Mouse (Mus musculus) forebrain, embryonic 12.5 days (tissue): ENCODE measurements at regions not wholly inside any gene's neighbourhood (a gene's known extent, or its start where the extent isn't known, plus 50 kb on each side); places are given as distances from the start of the nearest gene placed in this dataset.

Experiments
- ATAC-seq: fragments of 200-750 bp; cut with Nextera tagmentation; 2 replicates; pipeline ENCODE4 v1.8.0; 2017; ENCODE audit warnings: moderate TSS enrichment; ENCODE audit not compliant: low FRiP score
- H3K27ac ChIP-seq: fragments of 300-500 bp; sonication (generic); 2 replicates; pipeline ENCODE4 v1.5.1; 2016; ENCODE audit warnings: mild to moderate bottlenecking
- H3K27me3 ChIP-seq: fragments of 300-500 bp; sonication (generic); 2 replicates; pipeline ENCODE4 v1.6.1; 2016; ENCODE audit warnings: mild to moderate bottlenecking
- H3K36me3 ChIP-seq: fragments of 300-500 bp; sonication (generic); replicated peaks from 2 replicates; pipeline ENCODE4 v1.6.1; 2016; ENCODE audit warnings: mild to moderate bottlenecking
- H3K4me1 ChIP-seq: fragments of 300-500 bp; sonication (generic); 2 replicates; pipeline ENCODE4 v1.6.1; 2016
- H3K4me2 ChIP-seq: fragments of 300-500 bp; sonication (generic); 2 replicates; pipeline ENCODE4 v1.6.1; 2016; ENCODE audit warnings: mild to moderate bottlenecking, moderate library complexity
- H3K4me3 ChIP-seq: fragments of 300-500 bp; sonication (generic); replicated peaks from 2 replicates; pipeline ENCODE4 v1.5.1; 2016; ENCODE audit warnings: mild to moderate bottlenecking
- H3K9ac ChIP-seq: fragments of 300-500 bp; sonication (generic); 2 replicates; pipeline ENCODE4 v1.6.1; 2016; ENCODE audit warnings: mild to moderate bottlenecking
- H3K9me3 ChIP-seq: fragments of 300-500 bp; sonication (generic); 2 replicates; pipeline ENCODE4 v1.6.1; 2016
- WGBS: fragments of 180-500 bp; shearing (Covaris S2); methylation state at CpG from one replicate; pipeline ENCODE4 v1.1.7; 2016; 5-methylcytosine and 5-hydroxymethylcytosine counted together

- Histone ChIP-seq H3K4me2 (no peak overlapping the region), H3K27me3 (no peaks in the 10 kb centered on the region), H3K4me3 (no peak overlapping the region), H3K36me3 (no peaks in the 10 kb centered on the region), H3K27ac (no peak overlapping the region), H3K9ac (no peak overlapping the region), H3K4me1 (no peaks in the 10 kb centered on the region), H3K9me3 (no peaks in the 10 kb centered on the region)
- 69% methylated on average over 4 of the region's 4 CpGs for WGBS
- no peak for ATAC-seq
These were observed 381.9 kb upstream of the Kcnd2 start for GRCm38 (mm10) chr6:20833401-20833800.

- Histone ChIP-seq H3K9ac (no peak overlapping the region), H3K36me3 (no peaks in the 10 kb centered on the region), H3K4me1 (no peaks in the 10 kb centered on the region), H3K27me3 (no peaks in the 10 kb centered on the region), H3K27ac (no peak overlapping the region), H3K9me3 (no peaks in the 10 kb centered on the region), H3K4me2 (no peak overlapping the region), H3K4me3 (no peak overlapping the region)
- 0 out of 2 replicates have a peak, but pooled peaks have one; percentile 31 for ATAC-seq
- WGBS, result 59% methylated on average over 3 of the region's 3 CpGs
These were observed 375.2 kb upstream of the Kcnd2 start for GRCm38 (mm10) chr6:20840149-20840548.
